Mouse (Mus musculus) lung, postnatal 0 days (tissue): ENCODE results near the gene Asxl1.

Experiments used
- CTCF ChIP-seq: IDR thresholded peaks from 2 replicates; pipeline ENCODE4 v1.5.1; 2016; ENCODE audit warnings: antibody characterized with exemption, mild to moderate bottlenecking
- EP300 ChIP-seq: IDR thresholded peaks from 2 replicates; pipeline ENCODE4 v1.6.1; 2016; ENCODE audit warnings: antibody characterized with exemption, mild to moderate bottlenecking, control low read depth

- TF ChIP-seq CTCF (no peak), EP300 (no peak)
Observed at GRCm38 (mm10) chr2:153445137-153446016, 99.7 kb downstream of the Asxl1 start.
